Mouse (Mus musculus) hindbrain, embryonic 10.5 days (tissue): ENCODE results near the gene Prtg. TPM values are rescaled to one million over a fixed set of nuclear protein-coding genes. Genes with fewer than 3 reads are reported as not detected.
A peak's percentile ranks its signal among the peaks of the same experiment; 100 is the strongest.

ENCODE experiments used
- DNase-seq: peaks from one replicate; pipeline ENCODE4 v3.0.0-alpha.2; 2017; ENCODE audit warnings: low spot score
- H3K27ac ChIP-seq: fragments of 300-500 bp; sonication (generic); 2 replicates; pipeline ENCODE4 v1.5.1; 2016; ENCODE audit warnings: mild to moderate bottlenecking, moderate library complexity
- H3K27me3 ChIP-seq: fragments of 300-500 bp; sonication (generic); 2 replicates; pipeline ENCODE4 v1.6.1; 2016; ENCODE audit warnings: mild to moderate bottlenecking; ENCODE audit not compliant: poor library complexity, insufficient read depth, severe bottlenecking
- H3K36me3 ChIP-seq: fragments of 300-500 bp; sonication (generic); 2 replicates; pipeline ENCODE4 v1.6.1; 2016; ENCODE audit warnings: mild to moderate bottlenecking, moderate library complexity
- H3K4me1 ChIP-seq: fragments of 300-500 bp; sonication (generic); replicated peaks from 2 replicates; pipeline ENCODE4 v1.6.1; 2016; ENCODE audit warnings: mild to moderate bottlenecking
- H3K4me3 ChIP-seq: fragments of 300-500 bp; sonication (generic); 2 replicates; pipeline ENCODE4 v1.5.1; 2016; ENCODE audit warnings: mild to moderate bottlenecking, moderate library complexity
- H3K9me3 ChIP-seq: fragments of 300-500 bp; sonication (generic); 2 replicates; pipeline ENCODE4 v1.6.1; 2016; ENCODE audit warnings: mild to moderate bottlenecking, moderate library complexity
- WGBS: fragments of 180-500 bp; shearing (Covaris S2); methylation state at CpG from one replicate; pipeline ENCODE4 v1.1.7; 2016; 5-methylcytosine and 5-hydroxymethylcytosine counted together
- polyA plus RNA-seq: library from polyadenylated mRNA; unstranded; fragments of >200 nt; fragmentation: Nextera tagmentation; extraction: Ambion mirVana; gene quantifications from 2 replicates; pipeline ENCODE4 v1.2.1, GENCODE M21; 2016

Prtg gene
- polyA plus RNA-seq, 1 experiment from 2014 or later, result 7.6 TPM

DNA sequence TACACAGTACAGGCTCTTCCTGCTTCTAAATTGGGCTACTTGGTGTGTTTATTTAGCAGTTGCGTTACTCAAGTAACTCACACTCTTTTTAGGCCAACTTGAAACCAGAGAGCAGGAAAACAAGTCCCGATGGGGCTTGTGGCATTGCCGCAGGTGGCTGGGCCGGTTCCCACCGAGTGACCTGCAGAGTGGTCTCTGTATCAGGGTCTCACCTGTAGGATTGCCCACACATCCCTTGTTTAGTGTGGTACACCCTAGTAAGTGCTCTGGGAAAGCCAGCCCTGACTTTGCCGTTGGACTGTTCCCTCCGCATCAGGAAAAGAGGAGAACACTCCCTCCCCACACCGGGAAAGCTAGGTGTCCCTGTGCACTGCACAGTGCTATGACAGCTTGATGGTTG lies 95.4 kb downstream of the Prtg start:
- DNase-seq, result no peak
- no peaks in the 10 kb centered on the region for H3K4me1 ChIP-seq
- WGBS, result 86% methylated on average over 8 of the region's 8 CpGs
- H3K9me3 ChIP-seq, result no peaks in the 10 kb centered on the region
- H3K27ac ChIP-seq, result no peak overlapping the region
- no peak overlapping the region for H3K4me3 ChIP-seq
- H3K27me3 ChIP-seq, result no peaks in the 10 kb centered on the region
- peaks cover 62% of the 10 kb centered on the region for H3K36me3 ChIP-seq

- H3K9me3 ChIP-seq, result no peaks in the 10 kb centered on the region
- no peak for DNase-seq
- no peak overlapping the region for H3K27ac ChIP-seq
- H3K4me3 ChIP-seq, result no peak overlapping the region
- WGBS, result 94% methylated on average over 5 of the region's 5 CpGs
- no peaks in the 10 kb centered on the region for H3K27me3 ChIP-seq
- no peaks in the 10 kb centered on the region for H3K4me1 ChIP-seq
- H3K36me3 ChIP-seq, result peaks cover 68% of the 10 kb centered on the region
Observed at GRCm38 (mm10) chr9:72902611-72903010, 95.9 kb downstream of the Prtg start.

DNA sequence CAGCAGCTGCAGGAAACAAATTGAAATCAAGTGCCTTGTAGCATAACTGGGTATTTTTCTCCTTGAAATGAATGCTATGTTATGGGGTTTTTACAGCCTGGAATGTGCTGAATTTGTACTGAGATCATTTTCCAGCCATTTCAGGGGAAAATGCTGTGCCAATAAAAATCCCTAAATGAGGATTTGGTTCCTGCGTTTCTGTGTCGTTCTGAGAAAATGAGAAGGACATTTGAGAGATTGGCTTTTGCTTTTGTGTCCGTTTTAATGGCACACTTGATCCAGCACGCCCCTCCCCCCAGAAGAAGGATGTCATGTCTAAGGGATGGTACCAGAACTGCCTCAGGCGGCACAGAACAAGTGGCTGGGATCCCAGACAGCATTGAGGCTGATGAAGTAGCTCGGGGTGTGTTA lies 100.0 kb downstream of the Prtg start:
- H3K36me3 ChIP-seq, result peaks cover 98% of the 10 kb centered on the region
- no peaks in the 10 kb centered on the region for H3K9me3 ChIP-seq
- H3K27ac ChIP-seq, result no peak overlapping the region
- no peak for DNase-seq
- 89% methylated on average over 6 of the region's 6 CpGs for WGBS
- no peaks in the 10 kb centered on the region for H3K27me3 ChIP-seq
- H3K4me3 ChIP-seq, result no peak overlapping the region
- H3K4me1 ChIP-seq, result no peaks in the 10 kb centered on the region

GRCm38 (mm10) chr9:72911381-72911780 lies 104.7 kb downstream of the Prtg start:
- H3K27me3 ChIP-seq, result no peaks in the 10 kb centered on the region
- no peak overlapping the region for H3K4me3 ChIP-seq
- peaks cover 97% of the 10 kb centered on the region for H3K36me3 ChIP-seq
- H3K4me1 ChIP-seq, result no peaks in the 10 kb centered on the region
- DNase-seq, result no peak
- no peaks in the 10 kb centered on the region for H3K9me3 ChIP-seq
- no peak overlapping the region for H3K27ac ChIP-seq
- 93% methylated on average over 2 of the region's 2 CpGs for WGBS

DNA sequence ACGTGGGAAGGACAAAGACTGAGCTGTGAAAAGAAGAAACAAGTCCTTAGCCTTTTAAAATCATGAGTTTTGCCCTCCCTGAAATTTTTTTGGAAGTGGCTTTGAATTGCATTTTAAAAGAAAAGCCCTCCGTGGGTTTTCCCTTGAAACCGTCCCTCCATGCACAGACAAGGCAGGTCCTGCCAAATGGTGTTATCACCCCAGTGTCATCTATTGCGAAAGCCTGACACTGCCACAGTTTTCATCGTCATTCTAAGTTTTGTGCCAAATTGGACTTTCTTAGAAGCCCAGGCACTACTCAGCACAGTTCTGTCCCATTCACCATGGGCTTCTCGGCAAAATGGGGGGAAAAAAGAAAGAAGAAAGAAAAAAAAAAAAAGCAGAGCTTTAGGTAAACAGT lies 106.9 kb downstream of the Prtg start:
- WGBS, result 87% methylated on average over 6 of the region's 6 CpGs
- DNase-seq, result no peak
- Histone ChIP-seq H3K27me3 (no peaks in the 10 kb centered on the region), H3K36me3 (peaks cover 84% of the 10 kb centered on the region), H3K4me1 (no peaks in the 10 kb centered on the region), H3K9me3 (no peaks in the 10 kb centered on the region), H3K4me3 (no peak overlapping the region), H3K27ac (no peak overlapping the region)

DNA sequence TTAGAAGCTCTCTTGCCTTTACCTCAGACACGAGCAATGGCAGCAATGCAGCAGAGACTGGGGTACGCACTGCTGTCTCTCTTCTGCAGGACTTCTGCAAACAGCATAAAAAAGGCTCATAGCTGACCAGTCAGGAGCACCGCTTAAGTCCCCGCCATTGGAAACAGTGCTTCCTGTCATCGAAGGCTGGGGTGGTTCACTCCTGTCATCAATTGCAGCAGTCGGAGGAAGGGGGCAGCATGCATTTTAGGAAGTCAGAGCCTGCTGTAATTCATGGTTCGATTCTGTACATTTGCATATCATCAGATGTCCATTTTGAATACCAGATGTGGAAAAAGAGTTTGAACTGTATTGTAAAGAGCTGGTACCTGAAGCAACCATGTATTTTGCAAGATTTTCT lies 109.1 kb downstream of the Prtg start:
- no peaks in the 10 kb centered on the region for H3K4me1 ChIP-seq
- no peaks in the 10 kb centered on the region for H3K9me3 ChIP-seq
- peaks cover 62% of the 10 kb centered on the region for H3K36me3 ChIP-seq
- no peak overlapping the region for H3K4me3 ChIP-seq
- 83% methylated on average over 7 of the region's 7 CpGs for WGBS
- H3K27ac ChIP-seq, result no peak overlapping the region
- H3K27me3 ChIP-seq, result no peaks in the 10 kb centered on the region
- DNase-seq, result no peak

DNA sequence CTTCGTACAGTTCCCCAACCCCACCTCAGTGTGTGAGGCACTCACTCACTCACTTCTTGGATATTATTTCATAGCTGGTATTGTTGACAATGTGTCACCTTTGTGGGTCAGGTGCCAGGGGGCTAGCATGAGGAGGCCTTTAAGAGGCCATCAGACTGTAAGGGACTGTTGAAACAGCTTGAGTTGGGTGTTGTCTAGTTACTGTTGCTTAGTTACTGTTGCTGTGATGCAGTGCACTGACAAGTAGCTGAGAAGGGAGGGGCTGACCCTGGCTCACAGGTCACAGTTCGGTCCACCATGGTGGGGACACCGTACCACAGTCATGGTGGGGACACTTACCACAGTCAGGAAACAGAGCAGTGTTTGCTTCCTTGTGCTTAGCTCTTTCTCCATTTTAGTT lies 116.4 kb downstream of the Prtg start:
- H3K27ac ChIP-seq, result no peak overlapping the region
- H3K4me3 ChIP-seq, result no peak overlapping the region
- peaks cover 34% of the 10 kb centered on the region for H3K4me1 ChIP-seq
- 0 out of 2 replicates have a peak, but pooled peaks cover 6% of the 10 kb centered on the region for H3K36me3 ChIP-seq
- WGBS, result 66% methylated on average over 3 of the region's 3 CpGs
- no peaks in the 10 kb centered on the region for H3K9me3 ChIP-seq
- H3K27me3 ChIP-seq, result peaks cover 22% of the 10 kb centered on the region
- DNase-seq, result no peak

- peaks cover 17% of the 10 kb centered on the region; the same call in 1 of the 2 replicates for H3K36me3 ChIP-seq
- H3K9me3 ChIP-seq, result no peaks in the 10 kb centered on the region
- peak; percentile 77 for DNase-seq
- peaks cover 22% of the 10 kb centered on the region for H3K27me3 ChIP-seq
- H3K4me1 ChIP-seq, result peaks cover 34% of the 10 kb centered on the region
- peak within 1 kb of the TSS; percentile 95 for H3K27ac ChIP-seq
- WGBS, result under 1% methylated on average over 108 of the region's 108 CpGs
- H3K4me3 ChIP-seq, result peak within 1 kb of the TSS; percentile 74
Observed at GRCm38 (mm10) chr9:72925021-72925934, 118.6 kb downstream of the Prtg start, which contains the start of gene Pygo1. Pygo1 (plus strand) TSS chr9:72925645.

- Histone ChIP-seq H3K36me3 (peaks cover 17% of the 10 kb centered on the region; the same call in 1 of the 2 replicates), H3K9me3 (no peaks in the 10 kb centered on the region), H3K4me3 (peak overlapping the region; percentile 74), H3K4me1 (peaks cover 34% of the 10 kb centered on the region), H3K27ac (peak overlapping the region; percentile 95), H3K27me3 (peaks cover 22% of the 10 kb centered on the region)
- DNase-seq, result no peak
- 2% methylated on average over 20 of the region's 20 CpGs for WGBS
Observed at GRCm38 (mm10) chr9:72925935-72926258, 119.2 kb downstream of the Prtg start.

DNA sequence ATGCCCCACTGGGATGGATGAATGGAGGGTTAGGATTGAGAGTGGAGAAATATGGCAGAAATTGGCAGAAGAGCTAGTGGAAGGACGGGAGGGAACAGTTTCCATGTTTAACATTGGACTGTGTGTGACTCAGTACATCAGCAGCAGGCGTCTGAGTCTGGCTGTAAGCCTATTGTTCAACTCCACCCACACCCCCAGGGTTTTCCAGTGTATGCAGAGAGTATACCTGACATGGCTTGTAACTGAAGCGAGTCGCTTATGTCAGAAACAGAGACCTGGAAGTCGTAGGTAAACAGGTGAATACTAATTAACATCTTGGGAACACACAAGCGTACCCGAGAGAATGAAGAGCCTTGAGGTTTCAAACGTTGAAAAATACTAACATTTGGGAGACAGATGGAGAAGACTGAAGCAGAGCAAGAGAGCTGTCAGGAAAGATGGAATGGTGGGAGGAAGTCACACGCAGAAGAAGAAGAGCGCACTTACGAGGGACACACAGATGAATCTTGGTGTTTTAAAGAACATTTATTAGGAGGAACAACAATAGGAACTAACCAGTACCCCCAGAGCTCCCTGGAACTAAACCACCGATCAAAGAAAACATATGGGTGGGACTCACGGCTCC lies 124.6 kb downstream of the Prtg start:
- 82% methylated on average over 13 of the region's 13 CpGs for WGBS
- 0 out of 2 replicates have a peak, but pooled peaks cover 4% of the 10 kb centered on the region for H3K9me3 ChIP-seq
- H3K36me3 ChIP-seq, result peaks cover 51% of the 10 kb centered on the region
- H3K27ac ChIP-seq, result no peak overlapping the region
- DNase-seq, result no peak
- peaks cover 17% of the 10 kb centered on the region for H3K4me1 ChIP-seq
- H3K4me3 ChIP-seq, result no peak overlapping the region
- H3K27me3 ChIP-seq, result peaks cover 7% of the 10 kb centered on the region; the same call in 1 of the 2 replicates

DNA sequence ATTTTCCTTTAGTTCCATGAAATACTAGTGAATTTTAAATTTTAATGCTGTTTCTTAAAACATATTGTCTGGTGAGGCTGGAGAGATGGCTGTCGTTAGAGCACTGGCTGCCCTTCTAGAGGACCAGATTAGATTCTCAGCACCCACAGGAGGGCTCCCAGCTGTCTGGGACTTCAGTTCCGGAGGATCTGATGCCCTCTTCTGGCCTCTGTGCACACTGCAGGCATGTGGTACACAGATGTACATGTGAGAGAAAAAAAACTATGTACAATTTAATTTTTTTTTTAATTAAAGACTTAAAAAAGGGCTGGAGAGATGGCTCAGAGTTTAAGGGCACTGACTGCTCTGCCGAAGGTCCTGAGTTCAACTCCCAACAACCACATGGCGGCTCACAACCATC lies 128.6 kb downstream of the Prtg start:
- 85% methylated on average over 4 of the region's 4 CpGs for WGBS
- H3K9me3 ChIP-seq, result 0 out of 2 replicates have a peak, but pooled peaks cover 4% of the 10 kb centered on the region
- peaks cover 35% of the 10 kb centered on the region for H3K36me3 ChIP-seq
- DNase-seq, result no peak
- no peaks in the 10 kb centered on the region for H3K4me1 ChIP-seq
- no peaks in the 10 kb centered on the region for H3K27me3 ChIP-seq
- H3K4me3 ChIP-seq, result no peak overlapping the region
- no peak overlapping the region for H3K27ac ChIP-seq

DNA sequence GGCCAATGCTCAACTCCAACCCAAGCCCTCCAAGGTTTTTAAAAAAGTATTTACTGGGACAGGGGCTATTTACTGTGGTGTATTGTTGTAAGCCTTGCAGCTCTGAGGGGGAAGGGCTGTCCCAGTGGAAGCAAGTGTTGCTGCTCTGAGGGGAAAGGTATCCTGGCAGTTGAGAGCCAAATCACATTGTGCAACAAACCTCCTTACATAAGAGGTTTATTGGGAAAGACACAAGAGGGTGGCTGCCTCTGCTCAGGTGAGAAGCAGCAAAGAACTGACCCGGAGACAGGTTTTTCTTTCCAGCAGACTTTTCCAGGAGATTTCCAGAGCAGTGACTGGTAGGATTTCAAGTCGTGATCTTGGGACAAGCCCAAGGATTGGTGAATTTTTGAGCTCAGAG lies 129.6 kb downstream of the Prtg start:
- Histone ChIP-seq H3K9me3 (0 out of 2 replicates have a peak, but pooled peaks cover 4% of the 10 kb centered on the region), H3K27ac (no peak overlapping the region), H3K4me1 (no peaks in the 10 kb centered on the region), H3K36me3 (peaks cover 35% of the 10 kb centered on the region), H3K27me3 (no peaks in the 10 kb centered on the region), H3K4me3 (no peak overlapping the region)
- WGBS, result 75% methylated on average over 2 of the region's 2 CpGs
- DNase-seq, result no peak

- no peak for DNase-seq
- Histone ChIP-seq H3K27ac (no peak overlapping the region), H3K27me3 (no peaks in the 10 kb centered on the region), H3K4me1 (no peaks in the 10 kb centered on the region), H3K36me3 (peaks cover 55% of the 10 kb centered on the region), H3K4me3 (no peak overlapping the region), H3K9me3 (peaks cover 11% of the 10 kb centered on the region; the same call in 1 of the 2 replicates)
- WGBS, result 60% methylated on average over 3 of the region's 3 CpGs
Observed at GRCm38 (mm10) chr9:72943424-72943823, 136.8 kb downstream of the Prtg start.
